Comparison of ENCODE assay signal across 27 mouse cellular contexts in genomic region chr1:52787254-52787653, GRCm38 (mm10). TPM values are rescaled to one million over a fixed set of nuclear protein-coding genes. Genes with fewer than 3 reads are reported as not detected.
"Had no signal": no experiment of that assay in that cellular context is flagged by ENCODE, and none has a peak within 500 bp of the region (broad histone marks: within the 10 kb centered on the region; RNA-seq: fewer than 3 reads in every experiment).

No protein-coding gene starts in this region.

- H3K4me2 ChIP-seq: embryonic facial prominence, embryonic 12.5 days; embryonic facial prominence, embryonic 13.5 days; embryonic facial prominence, embryonic 15.5 days; forebrain, embryonic 12.5 days; forebrain, embryonic 13.5 days; forebrain, embryonic 15.5 days had no signal

- H3K27ac ChIP-seq: embryonic facial prominence, embryonic 10.5 days; embryonic facial prominence, embryonic 12.5 days; embryonic facial prominence, embryonic 13.5 days; embryonic facial prominence, embryonic 15.5 days; forebrain, embryonic 10.5 days; forebrain, embryonic 12.5 days; forebrain, embryonic 13.5 days; forebrain, embryonic 15.5 days; gastrocnemius, adult 2 months; heart, adult 2 months had no signal

- H3K9me3 ChIP-seq: embryonic facial prominence, embryonic 10.5 days; embryonic facial prominence, embryonic 12.5 days; embryonic facial prominence, embryonic 13.5 days; embryonic facial prominence, embryonic 15.5 days; forebrain, embryonic 10.5 days; forebrain, embryonic 12.5 days; forebrain, embryonic 13.5 days; forebrain, embryonic 15.5 days had no signal

- H3K4me1 ChIP-seq: embryonic facial prominence, embryonic 10.5 days; embryonic facial prominence, embryonic 12.5 days; embryonic facial prominence, embryonic 13.5 days; embryonic facial prominence, embryonic 15.5 days; forebrain, embryonic 10.5 days; forebrain, embryonic 12.5 days; forebrain, embryonic 13.5 days; forebrain, embryonic 15.5 days had no signal

- ATAC-seq: forebrain, embryonic 13.5 days; forebrain, embryonic 14.5 days; forebrain, embryonic 15.5 days; forebrain, embryonic 16.5 days; forebrain, postnatal 0 days had no signal

- H3K27me3 ChIP-seq: embryonic facial prominence, embryonic 12.5 days; embryonic facial prominence, embryonic 13.5 days; embryonic facial prominence, embryonic 15.5 days; forebrain, embryonic 12.5 days; forebrain, embryonic 13.5 days; forebrain, embryonic 15.5 days had no signal

- DNase-seq: cerebellum, adult 9-10 months; cerebellum, adult 9-11 months; cerebellum, postnatal 10 days; cerebellum, postnatal 14 days; cerebellum, postnatal 25 days; cerebellum, postnatal 36 days; embryo, embryonic 11 days; forebrain, postnatal 0 days; gastrocnemius, adult 2 months; gastrocnemius, postnatal 10 days; gastrocnemius, postnatal 14 days; gastrocnemius, postnatal 25 days; gastrocnemius, postnatal 36 days; heart, adult 11 months; heart, adult 18-20 months; heart, adult 2 months had no signal

- H3K9ac ChIP-seq: embryonic facial prominence, embryonic 12.5 days; embryonic facial prominence, embryonic 13.5 days; embryonic facial prominence, embryonic 15.5 days; forebrain, embryonic 12.5 days; forebrain, embryonic 13.5 days; forebrain, embryonic 15.5 days; forebrain, postnatal 0 days had no signal

- H3K4me3 ChIP-seq: embryonic facial prominence, embryonic 10.5 days; embryonic facial prominence, embryonic 12.5 days; embryonic facial prominence, embryonic 13.5 days; embryonic facial prominence, embryonic 15.5 days; erythroblast, embryonic 14.5 days; forebrain, embryonic 10.5 days; forebrain, embryonic 12.5 days; forebrain, embryonic 13.5 days; forebrain, embryonic 15.5 days; gastrocnemius, adult 2 months; heart, adult 2 months had no signal

RNA-seq across cellular contexts. Expression of gene Mfsd6, which starts 60.0 kb away (rescaled TPM):
- polyA plus RNA-seq: erythroblast, embryonic 14.5 days had no signal
